Comparison of ENCODE assay signal across 21 mouse cellular contexts in the genomic region with DNA sequence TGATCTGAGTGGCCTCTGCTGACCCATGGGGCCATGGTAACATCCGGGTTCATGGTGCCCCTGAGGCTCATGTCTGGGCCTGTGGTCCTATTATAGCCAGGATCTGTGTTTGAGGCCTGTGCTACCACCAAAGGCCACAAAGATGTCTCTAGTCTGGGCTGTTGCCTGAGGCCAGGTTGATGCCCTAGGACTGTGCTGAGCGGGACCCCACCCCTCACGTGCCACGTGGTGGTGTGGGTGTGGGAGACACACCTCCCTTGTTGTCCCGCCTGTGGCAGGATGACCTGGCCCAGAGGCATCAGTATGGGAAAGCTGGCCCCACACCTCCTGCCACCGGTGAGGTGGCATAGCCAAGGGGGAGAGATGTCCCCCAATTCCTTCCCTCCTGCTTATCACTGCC.
DNase-seq lines count a peak whose midpoint lies in the region; ATAC-seq and TF ChIP-seq lines count a peak whose summit lies in the region.
"Had no signal": no experiment of that assay in that cellular context is flagged by ENCODE, and none has a peak within 500 bp of the region (broad histone marks: within the 10 kb centered on the region; RNA-seq: fewer than 3 reads in every experiment).

No protein-coding gene starts in this region.

- 83% methylated on average over 6 of the region's 6 CpGs for WGBS in embryonic facial prominence, embryonic 11.5 days
- WGBS in embryonic facial prominence, embryonic 10.5 days: 85% methylated on average over 6 of the region's 6 CpGs
- 92% methylated on average over 6 of the region's 6 CpGs for WGBS in hindbrain, embryonic 15.5 days
- WGBS in hindbrain, embryonic 10.5 days: 86% methylated on average over 6 of the region's 6 CpGs
- 94% methylated on average over 6 of the region's 6 CpGs for WGBS in midbrain, embryonic 12.5 days
- WGBS in midbrain, postnatal 0 days: 93% methylated on average over 6 of the region's 6 CpGs

- no peak overlapping the region for H3K4me3 ChIP-seq in embryonic facial prominence, embryonic 11.5 days (ENCODE audit: low read depth, low read length)
- H3K4me3 ChIP-seq in embryonic facial prominence, embryonic 10.5 days: no peak overlapping the region
- no peak overlapping the region for H3K4me3 ChIP-seq in hindbrain, embryonic 15.5 days
- no peak overlapping the region for H3K4me3 ChIP-seq in hindbrain, embryonic 10.5 days
- H3K4me3 ChIP-seq in midbrain, embryonic 12.5 days: no peak overlapping the region
- no peak overlapping the region for H3K4me3 ChIP-seq in midbrain, postnatal 0 days (ENCODE audit: low read depth, low read length)
- H3K4me3 ChIP-seq: limb, embryonic 13.5 days; liver, embryonic 15.5 days; neural tube, embryonic 12.5 days had no signal

- no peaks in the 10 kb centered on the region for H3K4me1 ChIP-seq in embryonic facial prominence, embryonic 11.5 days (ENCODE audit: control insufficient read depth, insufficient read depth, low read length)
- no peaks in the 10 kb centered on the region; the same call in 1 of the 2 replicates for H3K4me1 ChIP-seq in embryonic facial prominence, embryonic 10.5 days
- H3K4me1 ChIP-seq in hindbrain, embryonic 15.5 days (replicated peaks): no peaks in the 10 kb centered on the region
- H3K4me1 ChIP-seq in hindbrain, embryonic 10.5 days (replicated peaks): no peaks in the 10 kb centered on the region
- H3K4me1 ChIP-seq in midbrain, embryonic 12.5 days: no peaks in the 10 kb centered on the region
- H3K4me1 ChIP-seq in midbrain, postnatal 0 days (ENCODE audit: insufficient read depth, low read length): no peaks in the 10 kb centered on the region
- H3K4me1 ChIP-seq: limb, embryonic 13.5 days; liver, embryonic 15.5 days; neural tube, embryonic 12.5 days had no signal

- H3K9me3 ChIP-seq in embryonic facial prominence, embryonic 11.5 days (replicated peaks; ENCODE audit: control insufficient read depth, low read length): no peaks in the 10 kb centered on the region
- no peaks in the 10 kb centered on the region; the same call in 1 of the 2 replicates for H3K9me3 ChIP-seq in embryonic facial prominence, embryonic 10.5 days
- no peaks in the 10 kb centered on the region for H3K9me3 ChIP-seq in hindbrain, embryonic 15.5 days
- H3K9me3 ChIP-seq in hindbrain, embryonic 10.5 days: 0 out of 2 replicates have a peak, but pooled peaks cover 4% of the 10 kb centered on the region
- no peaks in the 10 kb centered on the region for H3K9me3 ChIP-seq in midbrain, embryonic 12.5 days
- H3K9me3 ChIP-seq in midbrain, postnatal 0 days (ENCODE audit: low read length): no peaks in the 10 kb centered on the region
- H3K9me3 ChIP-seq: limb, embryonic 13.5 days; liver, embryonic 15.5 days; neural tube, embryonic 12.5 days had no signal

- H3K4me2 ChIP-seq in embryonic facial prominence, embryonic 11.5 days (ENCODE audit: low read depth, low read length): no peak overlapping the region
- H3K4me2 ChIP-seq in hindbrain, embryonic 15.5 days: no peak overlapping the region
- H3K4me2 ChIP-seq in midbrain, embryonic 12.5 days (replicated peaks): no peak overlapping the region
- no peak overlapping the region for H3K4me2 ChIP-seq in midbrain, postnatal 0 days (ENCODE audit: low read depth, low read length, poor library complexity, severe bottlenecking)
- H3K4me2 ChIP-seq: heart, embryonic 11.5 days; limb, embryonic 13.5 days; liver, embryonic 15.5 days; neural tube, embryonic 12.5 days had no signal

- ATAC-seq in embryonic facial prominence, embryonic 11.5 days (replicated peaks; ENCODE audit: insufficient number of reproducible peaks, low FRiP score, low TSS enrichment, low read depth): 0 out of 2 replicates have a peak, but pooled peaks have one; percentile 52
- peak; percentile 42; the same call in 1 of the 2 replicates for ATAC-seq in hindbrain, embryonic 15.5 days (ENCODE audit: low FRiP score, low read depth)
- peak; percentile 34; the same call in 1 of the 2 replicates for ATAC-seq in midbrain, embryonic 12.5 days (ENCODE audit: low FRiP score, low read depth)
- ATAC-seq in midbrain, postnatal 0 days (ENCODE audit: low FRiP score): no peak

- H3K36me3 ChIP-seq in embryonic facial prominence, embryonic 11.5 days (replicated peaks; ENCODE audit: control insufficient read depth, insufficient read depth, low read depth, low read length): no peaks in the 10 kb centered on the region
- no peaks in the 10 kb centered on the region for H3K36me3 ChIP-seq in embryonic facial prominence, embryonic 10.5 days (replicated peaks)
- H3K36me3 ChIP-seq in hindbrain, embryonic 15.5 days: no peaks in the 10 kb centered on the region
- H3K36me3 ChIP-seq in hindbrain, embryonic 10.5 days: no peaks in the 10 kb centered on the region
- no peaks in the 10 kb centered on the region for H3K36me3 ChIP-seq in midbrain, embryonic 12.5 days
- H3K36me3 ChIP-seq in midbrain, postnatal 0 days (ENCODE audit: insufficient read depth, low read length): no peaks in the 10 kb centered on the region
- H3K36me3 ChIP-seq: G1E; limb, embryonic 13.5 days; liver, embryonic 15.5 days; neural tube, embryonic 12.5 days had no signal

- no peaks in the 10 kb centered on the region for H3K27me3 ChIP-seq in embryonic facial prominence, embryonic 11.5 days (ENCODE audit: control insufficient read depth, insufficient read depth, low read length)
- H3K27me3 ChIP-seq in embryonic facial prominence, embryonic 10.5 days (replicated peaks; ENCODE audit: low read depth, poor library complexity, severe bottlenecking): no peaks in the 10 kb centered on the region
- H3K27me3 ChIP-seq in hindbrain, embryonic 15.5 days: no peaks in the 10 kb centered on the region
- H3K27me3 ChIP-seq in hindbrain, embryonic 10.5 days (ENCODE audit: insufficient read depth, poor library complexity, severe bottlenecking): no peaks in the 10 kb centered on the region
- H3K27me3 ChIP-seq in midbrain, embryonic 12.5 days: no peaks in the 10 kb centered on the region
- no peaks in the 10 kb centered on the region for H3K27me3 ChIP-seq in midbrain, postnatal 0 days (ENCODE audit: insufficient read depth, low read length)
- H3K27me3 ChIP-seq: limb, embryonic 13.5 days; liver, embryonic 15.5 days; neural tube, embryonic 12.5 days had no signal

- no peak for TF ChIP-seq CTCF in midbrain, postnatal 0 days (IDR thresholded peaks at IDR 0.05)

- H3K27ac ChIP-seq in embryonic facial prominence, embryonic 11.5 days (replicated peaks; ENCODE audit: low read depth, low read length): no peak overlapping the region
- H3K27ac ChIP-seq in embryonic facial prominence, embryonic 10.5 days (replicated peaks): no peak overlapping the region
- no peak overlapping the region for H3K27ac ChIP-seq in hindbrain, embryonic 15.5 days (replicated peaks)
- no peak overlapping the region for H3K27ac ChIP-seq in hindbrain, embryonic 10.5 days
- no peak overlapping the region for H3K27ac ChIP-seq in midbrain, embryonic 12.5 days (replicated peaks)
- H3K27ac ChIP-seq in midbrain, postnatal 0 days (ENCODE audit: low read depth, low read length): no peak overlapping the region
- H3K27ac ChIP-seq: kidney, postnatal 0 days; limb, embryonic 13.5 days; liver, embryonic 15.5 days; neural tube, embryonic 12.5 days had no signal

- DNase-seq in embryonic facial prominence, embryonic 11.5 days (ENCODE audit: low spot score): no peak
- DNase-seq in embryonic facial prominence, embryonic 10.5 days (ENCODE audit: low spot score): no peak
- no peak for DNase-seq in hindbrain, embryonic 10.5 days (ENCODE audit: low spot score)
- DNase-seq in midbrain, postnatal 0 days (ENCODE audit: low spot score): no peak
- DNase-seq in ovary, adult 18-20 months (ENCODE audit: low spot score): no peak
- no peak for DNase-seq in kidney, adult 8-10 months
- DNase-seq: adrenal gland, postnatal 25 days; cerebellum, adult 11 months; cerebellum, postnatal 10 days; gastrocnemius, postnatal 25 days; heart, postnatal 14 days; lung, postnatal 14 days; thymus, postnatal 14 days had no signal

- no peak overlapping the region for H3K9ac ChIP-seq in embryonic facial prominence, embryonic 11.5 days (replicated peaks; ENCODE audit: low read length)
- no peak overlapping the region for H3K9ac ChIP-seq in hindbrain, embryonic 15.5 days
- H3K9ac ChIP-seq in midbrain, embryonic 12.5 days (replicated peaks): no peak overlapping the region
- H3K9ac ChIP-seq in midbrain, postnatal 0 days (replicated peaks; ENCODE audit: low read length, poor library complexity, severe bottlenecking): no peak overlapping the region
- H3K9ac ChIP-seq: limb, embryonic 13.5 days; liver, embryonic 15.5 days; neural tube, embryonic 12.5 days had no signal
